10 mouse cellular contexts compared by ENCODE assay signal in the genomic region with DNA sequence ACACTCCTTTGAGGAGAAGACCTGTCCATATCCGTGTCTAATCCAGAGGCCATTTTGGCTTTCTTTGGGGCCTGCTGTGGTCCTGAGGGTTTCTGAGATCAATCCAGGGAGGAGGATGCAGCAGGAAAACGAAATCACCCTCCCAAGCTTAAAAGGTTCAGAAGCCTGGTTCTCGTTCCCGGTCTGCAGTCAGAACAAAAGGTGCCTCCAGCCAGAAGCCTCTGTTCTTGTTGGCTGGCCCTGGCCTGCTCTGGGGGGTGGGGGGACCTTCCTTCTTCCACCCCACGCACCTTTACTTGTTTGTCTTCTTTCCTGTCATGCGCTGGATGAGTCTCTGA. TPM values are rescaled to one million over a fixed set of nuclear protein-coding genes. Genes with fewer than 3 reads are reported as not detected.
DNase-seq lines count a peak whose midpoint lies in the region; ATAC-seq lines count a peak whose summit lies in the region.
"Had no signal": no experiment of that assay in that cellular context is flagged by ENCODE, and none has a peak within 500 bp of the region (broad histone marks: within the 10 kb centered on the region; RNA-seq: fewer than 3 reads in every experiment).

No protein-coding gene starts in this region.

- H3K9ac ChIP-seq in heart, embryonic 16.5 days (ENCODE audit: low read length), result no peak overlapping the region
- H3K9ac ChIP-seq in embryonic facial prominence, embryonic 13.5 days, result peak overlapping the region; percentile 47
- no peak overlapping the region for H3K9ac ChIP-seq in hindbrain, embryonic 14.5 days
- no peak overlapping the region; the same call in 1 of the 2 replicates for H3K9ac ChIP-seq in midbrain, embryonic 14.5 days (replicated peaks; ENCODE audit: low read length)

- H3K27me3 ChIP-seq in heart, embryonic 16.5 days (ENCODE audit: control insufficient read depth, insufficient read depth, low read length), result no peaks in the 10 kb centered on the region
- 0 out of 2 replicates have a peak, but pooled peaks cover 3% of the 10 kb centered on the region for H3K27me3 ChIP-seq in embryonic facial prominence, embryonic 13.5 days
- no peaks in the 10 kb centered on the region for H3K27me3 ChIP-seq in hindbrain, embryonic 14.5 days (ENCODE audit: control insufficient read depth, insufficient read depth, low read length)
- H3K27me3 ChIP-seq in midbrain, embryonic 14.5 days (ENCODE audit: control insufficient read depth, insufficient read depth, low read length), result no peaks in the 10 kb centered on the region

- no peak overlapping the region for H3K27ac ChIP-seq in heart, embryonic 16.5 days (ENCODE audit: low read length)
- no peak overlapping the region for H3K27ac ChIP-seq in embryonic facial prominence, embryonic 13.5 days
- H3K27ac ChIP-seq in hindbrain, embryonic 14.5 days, result 0 out of 2 replicates have a peak overlapping the region, but pooled peaks have one; percentile 38
- 0 out of 2 replicates have a peak overlapping the region, but pooled peaks have one; percentile 8 for H3K27ac ChIP-seq in midbrain, embryonic 14.5 days (replicated peaks; ENCODE audit: low read depth, low read length)

- ATAC-seq in heart, embryonic 16.5 days (replicated peaks; ENCODE audit: extremely low read depth, insufficient read depth, low FRiP score), result no peak
- ATAC-seq in embryonic facial prominence, embryonic 13.5 days (ENCODE audit: insufficient number of reproducible peaks, insufficient read depth, low FRiP score, low TSS enrichment, low read depth), result no peak; the same call in 1 of the 2 replicates
- no peak for ATAC-seq in hindbrain, embryonic 14.5 days (ENCODE audit: low FRiP score)
- ATAC-seq in midbrain, embryonic 14.5 days (ENCODE audit: low FRiP score, low TSS enrichment), result no peak

- H3K4me3 ChIP-seq in heart, embryonic 16.5 days (ENCODE audit: low read length), result no peak overlapping the region
- 0 out of 2 replicates have a peak overlapping the region, but pooled peaks have one; percentile 16 for H3K4me3 ChIP-seq in embryonic facial prominence, embryonic 13.5 days
- H3K4me3 ChIP-seq in hindbrain, embryonic 14.5 days (replicated peaks; ENCODE audit: low read length), result no peak overlapping the region
- H3K4me3 ChIP-seq in midbrain, embryonic 14.5 days (replicated peaks; ENCODE audit: low read depth, low read length), result no peak overlapping the region

- no peak for DNase-seq in heart, adult 18-20 months
- DNase-seq in hindbrain, embryonic 14.5 days (ENCODE audit: low spot score), result no peak
- peak; percentile 24 for DNase-seq in midbrain, embryonic 14.5 days
- no peak for DNase-seq in cerebellum, adult 9-11 months
- no peak for DNase-seq in embryo, embryonic 10 days (ENCODE audit: low spot score)
- DNase-seq in testis, postnatal 14 days (ENCODE audit: low spot score), result no peak
- DNase-seq: cerebellum, adult 18-20 months; kidney, adult 8-10 months had no signal

- H3K9me3 ChIP-seq in heart, embryonic 16.5 days (replicated peaks; ENCODE audit: control insufficient read depth, low read length), result peaks cover 16% of the 10 kb centered on the region
- H3K9me3 ChIP-seq in embryonic facial prominence, embryonic 13.5 days, result peaks cover 15% of the 10 kb centered on the region
- 0 out of 2 replicates have a peak, but pooled peaks cover 4% of the 10 kb centered on the region for H3K9me3 ChIP-seq in hindbrain, embryonic 14.5 days (ENCODE audit: control insufficient read depth, low read length)
- no peaks in the 10 kb centered on the region; the same call in 1 of the 2 replicates for H3K9me3 ChIP-seq in midbrain, embryonic 14.5 days (ENCODE audit: control insufficient read depth, low read length)

- H3K4me2 ChIP-seq in heart, embryonic 16.5 days (ENCODE audit: low read depth, low read length), result peak overlapping the region; percentile 50
- peak overlapping the region; percentile 53 for H3K4me2 ChIP-seq in embryonic facial prominence, embryonic 13.5 days
- H3K4me2 ChIP-seq in hindbrain, embryonic 14.5 days (replicated peaks), result peak overlapping the region; percentile 37
- H3K4me2 ChIP-seq in midbrain, embryonic 14.5 days (ENCODE audit: low read length), result peak overlapping the region; percentile 39

- H3K4me1 ChIP-seq in heart, embryonic 16.5 days (ENCODE audit: control insufficient read depth, insufficient read depth, low read length), result peaks cover 9% of the 10 kb centered on the region
- peaks cover 13% of the 10 kb centered on the region for H3K4me1 ChIP-seq in embryonic facial prominence, embryonic 13.5 days
- H3K4me1 ChIP-seq in hindbrain, embryonic 14.5 days (replicated peaks; ENCODE audit: control insufficient read depth, insufficient read depth, low read length), result peaks cover 13% of the 10 kb centered on the region
- H3K4me1 ChIP-seq in midbrain, embryonic 14.5 days (ENCODE audit: control insufficient read depth, insufficient read depth, low read length), result peaks cover 14% of the 10 kb centered on the region

- H3K36me3 ChIP-seq in heart, embryonic 16.5 days (ENCODE audit: control insufficient read depth, insufficient read depth), result peaks cover 28% of the 10 kb centered on the region
- H3K36me3 ChIP-seq in embryonic facial prominence, embryonic 13.5 days, result peaks cover 29% of the 10 kb centered on the region
- H3K36me3 ChIP-seq in hindbrain, embryonic 14.5 days (replicated peaks; ENCODE audit: control insufficient read depth, insufficient read depth), result no peaks in the 10 kb centered on the region; the same call in 1 of the 2 replicates
- H3K36me3 ChIP-seq in midbrain, embryonic 14.5 days (ENCODE audit: control insufficient read depth, insufficient read depth, low read length), result peaks cover 4% of the 10 kb centered on the region; the same call in 1 of the 2 replicates

- WGBS in heart, embryonic 16.5 days, result 33% methylated on average over 6 of the region's 6 CpGs
- WGBS in embryonic facial prominence, embryonic 13.5 days, result 21% methylated on average over 6 of the region's 6 CpGs
- 22% methylated on average over 6 of the region's 6 CpGs for WGBS in hindbrain, embryonic 14.5 days
- 16% methylated on average over 6 of the region's 6 CpGs for WGBS in midbrain, embryonic 14.5 days

RNA-seq across cellular contexts. Expression of gene Npepl1, which starts 17.2 kb away (rescaled TPM):
- polyA plus RNA-seq in heart, embryonic 16.5 days (2015; fragmentation: Nextera tagmentation; extraction: Ambion mirVana), result 51.2 and 52.3 TPM in 2 replicates
- 10 to 100 TPM; 66.6 to 70.9 TPM for total RNA-seq in heart, adult 18-20 months (2021)
- polyA plus RNA-seq in embryonic facial prominence, embryonic 13.5 days (2015; fragmentation: Nextera tagmentation; extraction: Ambion mirVana), result 52.0 and 55.7 TPM in 2 replicates
- polyA plus RNA-seq in hindbrain, embryonic 14.5 days (2014; fragmentation: Nextera tagmentation; extraction: Ambion mirVana), result 12.5 and 14.6 TPM in 2 replicates
- polyA plus RNA-seq in midbrain, embryonic 14.5 days (2014; fragmentation: Nextera tagmentation; extraction: Ambion mirVana), result 15.5 and 20.4 TPM in 2 replicates

RNA-seq across cellular contexts. Expression of gene Stx16, which starts 51.2 kb away (rescaled TPM):
- 8.6 and 9.0 TPM in 2 replicates for polyA plus RNA-seq in heart, embryonic 16.5 days (2015; fragmentation: Nextera tagmentation; extraction: Ambion mirVana)
- total RNA-seq in heart, adult 18-20 months (2021), result 10 to 100 TPM; 16.4 to 17.3 TPM
- polyA plus RNA-seq in embryonic facial prominence, embryonic 13.5 days (2015; fragmentation: Nextera tagmentation; extraction: Ambion mirVana), result 13.5 and 15.5 TPM in 2 replicates
- 8.1 and 9.2 TPM in 2 replicates for polyA plus RNA-seq in hindbrain, embryonic 14.5 days (2014; fragmentation: Nextera tagmentation; extraction: Ambion mirVana)
- 11.1 and 11.4 TPM in 2 replicates for polyA plus RNA-seq in midbrain, embryonic 14.5 days (2014; fragmentation: Nextera tagmentation; extraction: Ambion mirVana)

Comparison
In these comparisons a context has a peak if more than half of its experiments do, and no peak if none do; other contexts are left out.
1. H3K27ac ChIP-seq: peak in hindbrain, embryonic 14.5 days (single experiment) and midbrain, embryonic 14.5 days (single experiment); none in heart, embryonic 16.5 days (single experiment) and embryonic facial prominence, embryonic 13.5 days (single experiment).
2. Peak in every context shown above with its lines, with median percentiles within 50 percentile points of each other: H3K4me2 ChIP-seq.